Mouse (Mus musculus) stomach, postnatal 0 days (tissue): ENCODE measurements around the gene Cbx7. TPM values are rescaled to one million over a fixed set of nuclear protein-coding genes. Genes with fewer than 3 reads are reported as not detected.

Experiments used
- ATAC-seq: fragments of 200-750 bp; cut with Nextera tagmentation; 2 replicates; pipeline ENCODE4 v1.8.0; 2017; ENCODE audit not compliant: low FRiP score, low TSS enrichment
- DNase-seq: peaks from one replicate; pipeline ENCODE4 v3.0.0-alpha.2; 2016; ENCODE audit warnings: low spot score
- H3K27ac ChIP-seq: fragments of 300-500 bp; sonication (generic); replicated peaks from 2 replicates; pipeline ENCODE4 v1.5.1; 2014; ENCODE audit warnings: mild to moderate bottlenecking, control low read depth
- H3K27me3 ChIP-seq: fragments of 300-500 bp; sonication (generic); 2 replicates; pipeline ENCODE4 v1.6.1; 2014; ENCODE audit warnings: low read length; ENCODE audit not compliant: control insufficient read depth, insufficient read depth
- H3K36me3 ChIP-seq: fragments of 300-500 bp; sonication (generic); 2 replicates; pipeline ENCODE4 v1.6.1; 2014; ENCODE audit warnings: low read length, mixed read lengths; ENCODE audit not compliant: control insufficient read depth, insufficient read depth
- H3K4me1 ChIP-seq: fragments of 300-500 bp; sonication (generic); replicated peaks from 2 replicates; pipeline ENCODE4 v1.6.1; 2014; ENCODE audit warnings: antibody characterized with exemption; ENCODE audit not compliant: control insufficient read depth, insufficient read depth
- H3K4me2 ChIP-seq: fragments of 300-500 bp; sonication (generic); replicated peaks from 2 replicates; pipeline ENCODE4 v1.6.1; 2014; ENCODE audit warnings: low read depth, mild to moderate bottlenecking, control low read depth, moderate library complexity
- H3K4me3 ChIP-seq: fragments of 300-500 bp; sonication (generic); 2 replicates; pipeline ENCODE4 v1.5.1; 2014; ENCODE audit warnings: low read depth, low read length, control low read depth
- H3K9ac ChIP-seq: fragments of 300-500 bp; sonication (generic); 2 replicates; pipeline ENCODE4 v1.6.1; 2014; ENCODE audit warnings: mild to moderate bottlenecking, low read length, control low read depth, mixed read lengths
- H3K9me3 ChIP-seq: fragments of 300-500 bp; sonication (generic); 2 replicates; pipeline ENCODE4 v1.6.1; 2016; ENCODE audit warnings: low read length; ENCODE audit not compliant: control insufficient read depth
- CTCF ChIP-seq: IDR thresholded peaks from 2 replicates; pipeline ENCODE4 v1.5.1; 2016; ENCODE audit warnings: antibody characterized with exemption, low read depth, mild to moderate bottlenecking, moderate library complexity
- EP300 ChIP-seq: optimal IDR thresholded peaks from 2 replicates; pipeline ENCODE3; 2016; ENCODE audit warnings: antibody characterized with exemption
- WGBS: fragments of 180-500 bp; shearing (Covaris S2); extraction: QIAGEN DNeasy Blood & Tissue Kit; methylation state at CpG from one replicate; pipeline ENCODE4 v1.1.7; 2014; 5-methylcytosine and 5-hydroxymethylcytosine counted together
- microRNA-seq: library from miRNA; unstranded; fragments of <30 nt; microRNA quantifications from one replicate; pipeline ENCODE4, GENCODE M21; 2016
- polyA plus RNA-seq: library from polyadenylated mRNA; unstranded; fragments of >200 nt; fragmentation: Nextera tagmentation; extraction: Ambion mirVana; gene quantifications from 2 replicates; pipeline ENCODE4 v1.2.1, GENCODE M21; 2015

Gene Cbx7
- polyA plus RNA-seq, 1 experiment from 2014 or later = 4.8 TPM

GRCm38 (mm10) chr15:79875261-79875995 lies 95.5 kb downstream of the Cbx7 start:
- Histone ChIP-seq H3K36me3 (no peaks in the 10 kb centered on the region), H3K9ac (no peak overlapping the region), H3K4me3 (no peak overlapping the region), H3K27ac (no peak overlapping the region), H3K4me1 (peaks cover 4% of the 10 kb centered on the region), H3K27me3 (no peaks in the 10 kb centered on the region), H3K9me3 (no peaks in the 10 kb centered on the region), H3K4me2 (no peak overlapping the region)
- WGBS = 87% methylated on average over 18 of the region's 18 CpGs
- TF ChIP-seq CTCF = no peak
- TF ChIP-seq EP300 = no peak
- no peak for DNase-seq
- ATAC-seq = no peak

DNA sequence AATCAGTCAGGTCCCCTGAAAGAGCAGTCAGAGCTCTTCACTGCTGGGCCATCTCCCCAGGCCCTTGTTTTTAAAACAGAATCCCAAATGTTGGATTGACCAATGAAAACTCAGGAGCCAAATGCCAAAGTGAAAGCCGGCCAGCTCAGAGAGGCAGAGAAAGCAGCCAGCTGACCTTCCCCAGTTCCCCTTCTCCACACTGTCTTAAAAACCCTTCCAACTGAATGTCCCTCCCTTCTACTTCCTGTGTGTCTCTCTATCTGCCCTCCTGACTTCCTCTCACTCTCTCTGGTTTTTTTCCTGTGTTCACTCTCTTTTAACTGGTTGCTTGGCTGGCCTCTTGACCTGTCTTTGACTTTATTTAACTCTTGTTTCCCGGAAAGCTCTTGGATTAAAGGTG lies 96.9 kb downstream of the Cbx7 start:
- H3K4me1 ChIP-seq = no peaks in the 10 kb centered on the region; the same call in 1 of the 2 replicates
- no peaks in the 10 kb centered on the region for H3K27me3 ChIP-seq
- H3K4me2 ChIP-seq = no peak overlapping the region
- H3K9ac ChIP-seq = no peak overlapping the region
- TF ChIP-seq CTCF = no peak
- DNase-seq (no peak), ATAC-seq (peak; percentile 48)
- no peak overlapping the region for H3K4me3 ChIP-seq
- no peak overlapping the region for H3K27ac ChIP-seq
- H3K9me3 ChIP-seq = no peaks in the 10 kb centered on the region
- H3K36me3 ChIP-seq = no peaks in the 10 kb centered on the region
- 37% methylated on average over 2 of the region's 2 CpGs for WGBS

GRCm38 (mm10) chr15:79873545-79873944 lies 97.4 kb downstream of the Cbx7 start:
- no peak overlapping the region for H3K9ac ChIP-seq
- H3K27ac ChIP-seq = no peak overlapping the region
- TF ChIP-seq EP300 = no peak
- no peak for TF ChIP-seq CTCF
- H3K27me3 ChIP-seq = no peaks in the 10 kb centered on the region
- 82% methylated on average over 8 of the region's 8 CpGs for WGBS
- no peaks in the 10 kb centered on the region for H3K36me3 ChIP-seq
- H3K4me3 ChIP-seq = no peak overlapping the region
- ATAC-seq (no peak), DNase-seq (no peak)
- H3K9me3 ChIP-seq = no peaks in the 10 kb centered on the region
- no peak overlapping the region for H3K4me2 ChIP-seq
- no peaks in the 10 kb centered on the region for H3K4me1 ChIP-seq

- H3K4me3 ChIP-seq = no peak overlapping the region
- no peak overlapping the region for H3K27ac ChIP-seq
- WGBS = 86% methylated on average over 3 of the region's 3 CpGs
- H3K9ac ChIP-seq = no peak overlapping the region
- DNase-seq (no peak), ATAC-seq (no peak)
- H3K36me3 ChIP-seq = no peaks in the 10 kb centered on the region
- no peak overlapping the region for H3K4me2 ChIP-seq
- H3K4me1 ChIP-seq = no peaks in the 10 kb centered on the region
- H3K27me3 ChIP-seq = no peaks in the 10 kb centered on the region
- TF ChIP-seq EP300 = no peak
- peak; percentile 43 for TF ChIP-seq CTCF
- H3K9me3 ChIP-seq = no peaks in the 10 kb centered on the region
Observed at GRCm38 (mm10) chr15:79867260-79868002, 103.5 kb downstream of the Cbx7 start.

Small RNA genes within 50 kb of the gene (microRNA-seq; reads per million reads assigned to microRNA genes)
- gene Mir7213 = not detected

Other genes starting within 250 kb of the Cbx7 start
- gene Sun2, start 228.6 kb downstream of the Cbx7 start, polyA plus RNA-seq = 2.2 TPM in 2 replicates
- gene Dnal4, start 193.3 kb downstream of the Cbx7 start, polyA plus RNA-seq = 30.5 and 31.4 TPM in 2 replicates
- gene Nptxr, start 166.4 kb downstream of the Cbx7 start, polyA plus RNA-seq = 2.0 and 2.5 TPM in 2 replicates
- gene Npcd, start 136.9 kb downstream of the Cbx7 start, polyA plus RNA-seq = 0.81 TPM in 1 of 2 replicates, not detected in the other
- 33.3 and 34.8 TPM in 2 replicates for gene Cbx6, start 136.4 kb downstream of the Cbx7 start, polyA plus RNA-seq
- gene Apobec3, start 79.5 kb downstream of the Cbx7 start, polyA plus RNA-seq = 18.2 and 18.5 TPM in 2 replicates
- gene Pdgfb, start 43.9 kb upstream of the Cbx7 start, polyA plus RNA-seq = 3.1 and 3.6 TPM in 2 replicates
- 53.7 TPM in 2 replicates for gene Syngr1, start 120.2 kb upstream of the Cbx7 start, polyA plus RNA-seq
- gene Rpl3, start 120.7 kb upstream of the Cbx7 start, polyA plus RNA-seq = 706 and 736 TPM in 2 replicates
- 16.3 and 16.5 TPM in 2 replicates for gene Tab1, start 162.0 kb upstream of the Cbx7 start, polyA plus RNA-seq
- 5.8 and 5.9 TPM in 2 replicates for gene Mgat3, start 202.6 kb upstream of the Cbx7 start, polyA plus RNA-seq